Mouse (Mus musculus) megakaryocyte, embryonic 14.5 days (primary cell): ENCODE measurements around the gene Gm20388. TPM values are rescaled to one million over a fixed set of nuclear protein-coding genes. Genes with fewer than 3 reads are reported as not detected.

Experiments used
- H3K27me3 ChIP-seq: replicated peaks from 2 replicates; pipeline ENCODE3; 2012; ENCODE audit warnings: inconsistent platforms
- H3K36me3 ChIP-seq: replicated peaks from 2 replicates; pipeline ENCODE3; 2012; ENCODE audit warnings: low read length, inconsistent platforms, mixed read lengths
- H3K4me1 ChIP-seq: 2 replicates; pipeline ENCODE4 v1.6.1; 2012; ENCODE audit warnings: inconsistent platforms
- H3K4me3 ChIP-seq: replicated peaks from 2 replicates; pipeline ENCODE3; 2012; ENCODE audit warnings: moderate library complexity, mild to moderate bottlenecking, inconsistent platforms
- H3K9me3 ChIP-seq: 2 replicates; pipeline ENCODE4 v1.6.1; 2012; ENCODE audit warnings: inconsistent platforms
- FLI1 ChIP-seq: IDR thresholded peaks from 2 replicates; pipeline ENCODE4 v1.6.1; 2012; ENCODE audit warnings: low read length, inconsistent platforms, mixed read lengths
- GATA1 ChIP-seq: IDR thresholded peaks from 3 replicates; pipeline ENCODE4 v1.6.1; 2012; ENCODE audit warnings: mixed read lengths, low read length, inconsistent platforms, borderline replicate concordance
- polyA plus RNA-seq: library from polyadenylated mRNA; stranded (reverse); fragments of >175 nt; gene quantifications from 2 replicates; pipeline ENCODE4 v1.2.3, GENCODE M21; 2012; ENCODE audit warnings: low replicate concordance; ENCODE audit not compliant: insufficient read depth

The Gm20388 gene
- polyA plus RNA-seq, 1 experiment: 111 TPM

GRCm38 (mm10) chr8:123291716-123292115, 3381.1 kb downstream of the Gm20388 start:
- Histone ChIP-seq H3K36me3 (peaks cover 87% of the 10 kb centered on the region), H3K27me3 (no peaks in the 10 kb centered on the region), H3K4me3 (no peak overlapping the region), H3K4me1 (peaks cover 10% of the 10 kb centered on the region; the same call in 1 of the 2 replicates), H3K9me3 (no peaks in the 10 kb centered on the region)
- TF ChIP-seq GATA1 (no peak), FLI1 (no peak)

- Histone ChIP-seq H3K9me3 (no peaks in the 10 kb centered on the region), H3K4me3 (no peak overlapping the region), H3K36me3 (peaks cover 86% of the 10 kb centered on the region), H3K27me3 (no peaks in the 10 kb centered on the region), H3K4me1 (peaks cover 7% of the 10 kb centered on the region; the same call in 1 of the 2 replicates)
- no peak for TF ChIP-seq FLI1
- no peak for TF ChIP-seq GATA1
Measured at GRCm38 (mm10) chr8:123292281-123292680, 3381.6 kb downstream of the Gm20388 start.

GRCm38 (mm10) chr8:123292785-123293184, 3382.1 kb downstream of the Gm20388 start:
- peaks cover 6% of the 10 kb centered on the region; the same call in 1 of the 2 replicates for H3K4me1 ChIP-seq
- H3K4me3 ChIP-seq: no peak overlapping the region
- H3K36me3 ChIP-seq: peaks cover 85% of the 10 kb centered on the region
- H3K27me3 ChIP-seq: no peaks in the 10 kb centered on the region
- TF ChIP-seq FLI1 (no peak), GATA1 (no peak)
- no peaks in the 10 kb centered on the region for H3K9me3 ChIP-seq

- H3K36me3 ChIP-seq: peaks cover 75% of the 10 kb centered on the region
- no peak overlapping the region for H3K4me3 ChIP-seq
- H3K4me1 ChIP-seq: no peaks in the 10 kb centered on the region; the same call in 1 of the 2 replicates
- TF ChIP-seq FLI1 (no peak), GATA1 (no peak)
- H3K9me3 ChIP-seq: no peaks in the 10 kb centered on the region
- no peaks in the 10 kb centered on the region for H3K27me3 ChIP-seq
Measured at GRCm38 (mm10) chr8:123298301-123298700, 3387.7 kb downstream of the Gm20388 start.

GRCm38 (mm10) chr8:123308738-123309137, 3398.1 kb downstream of the Gm20388 start:
- Histone ChIP-seq H3K36me3 (peaks cover 77% of the 10 kb centered on the region), H3K4me1 (no peaks in the 10 kb centered on the region), H3K4me3 (no peak overlapping the region), H3K9me3 (no peaks in the 10 kb centered on the region), H3K27me3 (no peaks in the 10 kb centered on the region)
- TF ChIP-seq GATA1: no peak
- TF ChIP-seq FLI1: no peak

GRCm38 (mm10) chr8:123317781-123318466, 3407.3 kb downstream of the Gm20388 start:
- peaks cover 10% of the 10 kb centered on the region for H3K27me3 ChIP-seq
- peak overlapping the region; percentile 94 for H3K4me3 ChIP-seq
- H3K4me1 ChIP-seq: peaks cover 24% of the 10 kb centered on the region
- no peaks in the 10 kb centered on the region for H3K9me3 ChIP-seq
- no peak for TF ChIP-seq FLI1
- no peak for TF ChIP-seq GATA1
- peaks cover 11% of the 10 kb centered on the region for H3K36me3 ChIP-seq

GRCm38 (mm10) chr8:123318467-123318911, 3407.8 kb downstream of the Gm20388 start, which contains the start of gene Fanca:
Fanca (minus strand) TSS chr8:123318576.
- peaks cover 14% of the 10 kb centered on the region for H3K27me3 ChIP-seq
- no peaks in the 10 kb centered on the region for H3K9me3 ChIP-seq
- no peak for TF ChIP-seq GATA1
- TF ChIP-seq FLI1: no peak
- peak within 1 kb of the TSS; percentile 94 for H3K4me3 ChIP-seq
- peaks cover 24% of the 10 kb centered on the region for H3K4me1 ChIP-seq
- H3K36me3 ChIP-seq: peaks cover 7% of the 10 kb centered on the region

- H3K9me3 ChIP-seq: no peaks in the 10 kb centered on the region
- H3K4me1 ChIP-seq: peaks cover 24% of the 10 kb centered on the region
- H3K27me3 ChIP-seq: peaks cover 14% of the 10 kb centered on the region
- H3K36me3 ChIP-seq: peaks cover 2% of the 10 kb centered on the region
- H3K4me3 ChIP-seq: no peak overlapping the region
- no peak for TF ChIP-seq GATA1
- TF ChIP-seq FLI1: no peak
Measured at GRCm38 (mm10) chr8:123319522-123320164, 3409.0 kb downstream of the Gm20388 start.

GRCm38 (mm10) chr8:123328552-123328951, 3417.9 kb downstream of the Gm20388 start:
- TF ChIP-seq GATA1 (no peak), FLI1 (no peak)
- H3K4me1 ChIP-seq: peaks cover 35% of the 10 kb centered on the region
- H3K4me3 ChIP-seq: no peak overlapping the region
- H3K27me3 ChIP-seq: peaks cover 67% of the 10 kb centered on the region
- H3K9me3 ChIP-seq: no peaks in the 10 kb centered on the region
- no peaks in the 10 kb centered on the region for H3K36me3 ChIP-seq

- Histone ChIP-seq H3K9me3 (no peaks in the 10 kb centered on the region), H3K4me3 (no peak overlapping the region), H3K4me1 (peaks cover 42% of the 10 kb centered on the region), H3K36me3 (no peaks in the 10 kb centered on the region), H3K27me3 (peaks cover 75% of the 10 kb centered on the region)
- TF ChIP-seq FLI1: no peak
- no peak for TF ChIP-seq GATA1
Measured at GRCm38 (mm10) chr8:123329350-123329749, 3418.7 kb downstream of the Gm20388 start.

- no peak overlapping the region for H3K4me3 ChIP-seq
- H3K9me3 ChIP-seq: no peaks in the 10 kb centered on the region
- no peak for TF ChIP-seq FLI1
- no peak for TF ChIP-seq GATA1
- H3K27me3 ChIP-seq: peaks cover 80% of the 10 kb centered on the region
- no peaks in the 10 kb centered on the region for H3K36me3 ChIP-seq
- peaks cover 42% of the 10 kb centered on the region for H3K4me1 ChIP-seq
Measured at GRCm38 (mm10) chr8:123329961-123330360, 3419.3 kb downstream of the Gm20388 start.
